Mouse (Mus musculus): Measurements from ENCODE around the gene Sh3gl2. TPM values are rescaled to one million over a fixed set of nuclear protein-coding genes. Genes with fewer than 3 reads are reported as not detected.
A peak's percentile ranks its signal among the peaks of the same experiment; 100 is the strongest.

Sh3gl2 gene
- polyA plus RNA-seq, 1 experiment from 2014 or later, result 68.1 TPM

DNA sequence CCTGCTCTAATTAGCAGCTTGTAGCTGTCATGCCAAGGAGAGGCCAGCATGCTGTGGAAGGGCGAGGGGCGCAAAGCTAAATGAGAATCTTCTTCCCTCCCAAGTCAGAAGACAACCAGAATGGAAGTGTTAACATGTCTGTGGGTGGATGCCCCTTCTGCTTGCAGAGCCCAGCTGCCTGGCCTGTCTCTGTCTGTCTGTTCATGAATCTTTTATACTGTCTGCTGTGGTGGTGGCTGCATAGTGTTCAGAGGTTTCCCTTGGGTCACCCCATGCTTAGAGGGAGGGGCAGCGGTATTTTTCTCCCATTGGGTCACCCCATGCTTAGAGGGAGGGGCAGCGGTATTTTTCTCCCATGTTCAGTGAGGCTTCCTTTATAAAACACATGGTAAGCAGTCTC, 68.0 kb downstream of the Sh3gl2 start:
- H3K4me1 ChIP-seq (replicated peaks), result peaks cover 19% of the 10 kb centered on the region
- no peaks in the 10 kb centered on the region for H3K27me3 ChIP-seq
- H3K36me3 ChIP-seq, result no peaks in the 10 kb centered on the region
- peak; percentile 75; the same call in 1 of the 2 replicates for ATAC-seq (ENCODE audit: low read depth)
- H3K9ac ChIP-seq, result no peak overlapping the region; the same call in 1 of the 2 replicates
- peak overlapping the region; percentile 46; the same call in 1 of the 2 replicates for H3K27ac ChIP-seq (replicated peaks)
- no peak overlapping the region for H3K4me3 ChIP-seq
- H3K4me2 ChIP-seq, result no peak overlapping the region
- WGBS, result 71% methylated on average over 4 of the region's 4 CpGs
- H3K9me3 ChIP-seq, result no peaks in the 10 kb centered on the region

GRCm38 (mm10) chr4:85273452-85273851, 68.5 kb downstream of the Sh3gl2 start:
- no peak for ATAC-seq (ENCODE audit: low read depth)
- Histone ChIP-seq H3K36me3 (no peaks in the 10 kb centered on the region), H3K9ac (no peak overlapping the region), H3K4me3 (no peak overlapping the region), H3K4me2 (no peak overlapping the region), H3K27me3 (no peaks in the 10 kb centered on the region), H3K9me3 (no peaks in the 10 kb centered on the region), H3K27ac (replicated peaks) (no peak overlapping the region; the same call in 1 of the 2 replicates), H3K4me1 (replicated peaks) (peaks cover 19% of the 10 kb centered on the region)
- WGBS, result 73% methylated on average over 3 of the region's 3 CpGs

GRCm38 (mm10) chr4:85283151-85283550, 78.2 kb downstream of the Sh3gl2 start:
- H3K27me3 ChIP-seq, result no peaks in the 10 kb centered on the region
- H3K4me3 ChIP-seq, result no peak overlapping the region
- WGBS, result 89% methylated on average over 9 of the region's 9 CpGs
- H3K9me3 ChIP-seq, result no peaks in the 10 kb centered on the region
- H3K4me2 ChIP-seq, result no peak overlapping the region
- H3K4me1 ChIP-seq (replicated peaks), result no peaks in the 10 kb centered on the region
- no peaks in the 10 kb centered on the region for H3K36me3 ChIP-seq
- no peak; the same call in 1 of the 2 replicates for ATAC-seq (ENCODE audit: low read depth)
- no peak overlapping the region for H3K27ac ChIP-seq (replicated peaks)
- H3K9ac ChIP-seq, result no peak overlapping the region

GRCm38 (mm10) chr4:85289990-85290389, 85.1 kb downstream of the Sh3gl2 start:
- Histone ChIP-seq H3K4me1 (replicated peaks) (no peaks in the 10 kb centered on the region), H3K27me3 (no peaks in the 10 kb centered on the region), H3K9me3 (no peaks in the 10 kb centered on the region), H3K36me3 (no peaks in the 10 kb centered on the region), H3K4me2 (no peak overlapping the region), H3K4me3 (no peak overlapping the region), H3K9ac (no peak overlapping the region), H3K27ac (replicated peaks) (no peak overlapping the region)
- ATAC-seq (ENCODE audit: low read depth), result no peak
- WGBS, result 88% methylated on average over 1 of the region's 1 CpGs

DNA sequence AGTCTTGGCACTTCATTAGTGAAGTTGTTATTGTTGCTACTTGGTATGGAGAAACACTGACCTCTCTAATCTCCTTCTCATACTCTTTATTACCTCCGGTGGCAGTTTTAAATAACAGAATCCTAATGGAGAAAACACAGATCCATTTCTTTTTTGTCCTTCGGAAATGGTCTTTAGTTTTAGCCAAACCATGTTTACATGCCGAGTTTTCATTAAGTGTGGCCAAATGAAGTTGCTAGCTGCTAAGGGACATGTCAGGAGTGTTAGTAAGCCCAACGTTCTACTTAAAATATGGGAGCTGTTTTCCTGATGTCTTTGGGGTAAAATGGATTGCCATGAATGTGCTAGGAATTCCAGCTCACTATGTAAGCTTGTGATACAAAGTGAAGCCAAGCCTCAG, 86.4 kb downstream of the Sh3gl2 start:
- no peak overlapping the region for H3K27ac ChIP-seq (replicated peaks)
- ATAC-seq (ENCODE audit: low read depth), result no peak
- H3K4me1 ChIP-seq (replicated peaks), result no peaks in the 10 kb centered on the region
- no peak overlapping the region for H3K4me3 ChIP-seq
- 88% methylated on average over 4 of the region's 4 CpGs for WGBS
- H3K27me3 ChIP-seq, result no peaks in the 10 kb centered on the region
- H3K9ac ChIP-seq, result no peak overlapping the region
- H3K9me3 ChIP-seq, result no peaks in the 10 kb centered on the region
- H3K36me3 ChIP-seq, result no peaks in the 10 kb centered on the region
- no peak overlapping the region for H3K4me2 ChIP-seq

DNA sequence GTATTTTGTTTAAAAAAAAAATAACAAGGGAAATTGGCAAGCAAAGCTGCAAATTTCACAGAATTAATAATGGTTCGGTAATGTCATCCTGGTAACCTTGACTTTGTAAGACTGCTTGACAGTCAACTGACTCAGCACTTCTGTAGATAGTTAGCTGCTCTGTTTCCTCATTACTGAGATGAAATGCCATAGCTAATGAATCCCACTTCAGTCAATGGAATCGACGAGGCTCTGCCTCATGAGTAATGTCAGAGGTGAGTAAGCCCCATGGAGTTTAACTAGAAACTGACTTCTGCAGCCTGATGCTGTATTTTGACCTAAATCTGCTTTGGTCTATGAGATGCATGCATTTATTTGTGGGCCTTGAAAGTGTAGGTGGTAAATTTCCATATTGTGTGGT, 88.4 kb downstream of the Sh3gl2 start:
- 76% methylated on average over 3 of the region's 3 CpGs for WGBS
- Histone ChIP-seq H3K27me3 (no peaks in the 10 kb centered on the region), H3K9ac (no peak overlapping the region), H3K9me3 (no peaks in the 10 kb centered on the region), H3K4me1 (replicated peaks) (no peaks in the 10 kb centered on the region), H3K27ac (replicated peaks) (no peak overlapping the region), H3K4me3 (no peak overlapping the region), H3K4me2 (no peak overlapping the region), H3K36me3 (no peaks in the 10 kb centered on the region)
- no peak for ATAC-seq (ENCODE audit: low read depth)

DNA sequence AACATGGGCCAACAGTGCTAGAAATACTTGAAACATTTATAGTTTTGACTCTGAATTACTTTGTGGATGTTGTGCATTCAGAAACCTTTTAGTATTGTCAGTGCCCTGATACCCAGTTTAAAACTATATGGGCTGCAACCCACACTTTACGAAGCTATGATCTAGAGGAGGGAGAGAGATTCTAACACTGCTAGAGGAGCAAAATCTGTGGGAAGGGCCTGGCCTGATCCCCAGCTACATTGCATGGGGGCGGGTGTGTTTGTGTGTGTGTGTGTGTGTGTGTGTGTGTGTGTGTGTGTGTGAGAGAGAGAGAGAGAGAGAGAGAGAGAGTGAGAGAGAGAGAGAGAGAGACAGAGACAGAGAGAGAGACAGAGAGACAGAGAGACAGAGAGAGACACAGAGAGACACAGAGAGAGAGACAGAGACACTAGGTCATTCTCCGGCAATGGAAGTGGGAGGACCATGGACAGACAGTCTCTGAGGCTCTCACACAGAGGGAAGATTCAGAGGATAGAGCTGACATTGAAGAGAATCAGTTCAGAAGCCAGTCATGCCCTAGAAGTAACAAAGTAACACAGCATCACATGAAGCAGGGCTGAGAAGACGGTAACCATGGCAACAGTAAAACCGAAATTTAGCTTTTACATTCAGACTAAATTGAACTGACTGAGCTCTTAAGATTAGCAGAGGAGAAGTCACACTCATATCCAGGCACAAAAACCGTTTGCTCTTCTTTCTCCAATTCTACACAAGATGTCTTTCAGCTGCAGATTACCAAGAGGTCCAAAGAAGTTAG, 95.9 kb downstream of the Sh3gl2 start:
- ATAC-seq (ENCODE audit: low read depth), result no peak
- no peak overlapping the region for H3K4me3 ChIP-seq
- peaks cover 5% of the 10 kb centered on the region; the same call in 1 of the 2 replicates for H3K4me1 ChIP-seq (replicated peaks)
- no peaks in the 10 kb centered on the region for H3K27me3 ChIP-seq
- H3K9ac ChIP-seq, result no peak overlapping the region
- H3K9me3 ChIP-seq, result no peaks in the 10 kb centered on the region
- 88% methylated on average over 6 of the region's 6 CpGs for WGBS
- no peaks in the 10 kb centered on the region for H3K36me3 ChIP-seq
- H3K4me2 ChIP-seq, result no peak overlapping the region
- no peak overlapping the region for H3K27ac ChIP-seq (replicated peaks)

DNA sequence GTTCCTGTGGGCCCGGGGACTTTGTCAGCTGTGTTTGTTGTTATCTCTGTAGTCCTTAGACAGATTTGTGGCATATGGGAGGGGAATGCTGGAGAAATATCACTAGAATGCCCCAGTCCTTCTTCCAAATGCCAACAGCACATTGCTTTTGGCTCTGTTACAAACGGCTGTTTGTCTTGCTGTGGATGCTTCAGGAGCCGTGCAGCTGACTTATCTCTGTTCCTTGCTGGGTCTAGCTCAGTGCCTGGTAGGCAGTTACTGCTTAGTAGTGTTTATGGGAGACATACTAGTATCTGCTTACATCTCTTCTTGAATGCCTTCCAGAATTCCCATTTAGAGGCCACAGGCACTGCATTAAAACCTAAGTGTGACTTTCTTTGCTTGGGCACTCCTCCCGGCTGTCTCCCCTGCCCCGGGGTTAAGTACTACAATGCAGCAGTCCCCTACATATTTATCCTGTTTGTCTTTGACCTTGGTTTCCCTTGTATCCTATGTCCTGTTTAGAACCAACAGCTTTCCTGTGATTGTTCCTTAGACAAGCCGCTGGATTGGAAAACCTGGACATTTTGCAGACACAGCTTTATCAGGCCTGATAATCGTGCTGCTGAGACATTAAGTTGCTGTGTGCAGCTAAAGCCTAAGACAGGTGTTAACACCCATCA, 101.1 kb downstream of the Sh3gl2 start:
- no peaks in the 10 kb centered on the region for H3K27me3 ChIP-seq
- H3K4me3 ChIP-seq, result no peak overlapping the region
- no peak overlapping the region for H3K9ac ChIP-seq
- H3K4me2 ChIP-seq, result no peak overlapping the region
- whole genome bisulfite sequencing, result 71% methylated on average over 7 of the region's 7 CpGs
- peaks cover 11% of the 10 kb centered on the region; the same call in 1 of the 2 replicates for H3K4me1 ChIP-seq (replicated peaks)
- H3K9me3 ChIP-seq, result no peaks in the 10 kb centered on the region
- H3K36me3 ChIP-seq, result no peaks in the 10 kb centered on the region
- no peak for ATAC-seq (ENCODE audit: low read depth)
- no peak overlapping the region for H3K27ac ChIP-seq (replicated peaks)

GRCm38 (mm10) chr4:85319092-85319491, 114.2 kb downstream of the Sh3gl2 start:
- H3K4me1 ChIP-seq (replicated peaks), result no peaks in the 10 kb centered on the region
- WGBS, result 40% methylated on average over 3 of the region's 3 CpGs
- H3K27ac ChIP-seq (replicated peaks), result no peak overlapping the region
- H3K4me2 ChIP-seq, result no peak overlapping the region
- H3K4me3 ChIP-seq, result no peak overlapping the region
- no peaks in the 10 kb centered on the region for H3K27me3 ChIP-seq
- no peaks in the 10 kb centered on the region for H3K36me3 ChIP-seq
- H3K9ac ChIP-seq, result no peak overlapping the region
- ATAC-seq (ENCODE audit: low read depth), result no peak
- no peaks in the 10 kb centered on the region for H3K9me3 ChIP-seq

DNA sequence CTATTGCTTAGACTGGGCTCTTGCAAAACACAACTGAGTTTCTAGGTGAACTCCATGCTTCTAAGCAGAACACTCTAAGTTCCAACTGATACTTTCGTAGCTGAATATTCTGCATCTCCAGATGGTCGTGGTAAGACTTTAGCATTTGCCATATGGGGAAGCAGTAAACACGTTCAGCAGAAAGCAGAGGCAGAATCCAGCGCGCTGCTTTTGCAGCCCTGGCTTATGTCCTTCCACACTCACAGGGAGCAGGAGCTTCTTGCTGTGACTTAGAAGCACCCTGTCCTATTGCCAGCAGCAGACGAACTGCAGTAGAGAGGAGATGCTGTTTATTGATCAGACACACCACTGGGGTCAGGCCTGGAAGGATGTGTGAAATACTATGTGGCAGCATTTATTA, 120.5 kb downstream of the Sh3gl2 start:
- Histone ChIP-seq H3K4me2 (no peak overlapping the region), H3K27me3 (no peaks in the 10 kb centered on the region), H3K9me3 (no peaks in the 10 kb centered on the region), H3K9ac (no peak overlapping the region), H3K4me1 (replicated peaks) (no peaks in the 10 kb centered on the region), H3K4me3 (no peak overlapping the region), H3K36me3 (no peaks in the 10 kb centered on the region), H3K27ac (replicated peaks) (no peak overlapping the region)
- WGBS, result 75% methylated on average over 6 of the region's 6 CpGs
- no peak for ATAC-seq (ENCODE audit: low read depth)

GRCm38 (mm10) chr4:85326052-85326451, 121.1 kb downstream of the Sh3gl2 start:
- no peak for ATAC-seq (ENCODE audit: low read depth)
- H3K9me3 ChIP-seq, result no peaks in the 10 kb centered on the region
- WGBS, result 83% methylated on average over 1 of the region's 1 CpGs
- H3K27me3 ChIP-seq, result no peaks in the 10 kb centered on the region
- no peaks in the 10 kb centered on the region for H3K4me1 ChIP-seq (replicated peaks)
- H3K4me2 ChIP-seq, result no peak overlapping the region
- H3K36me3 ChIP-seq, result no peaks in the 10 kb centered on the region
- no peak overlapping the region for H3K9ac ChIP-seq
- no peak overlapping the region for H3K27ac ChIP-seq (replicated peaks)
- H3K4me3 ChIP-seq, result no peak overlapping the region

DNA sequence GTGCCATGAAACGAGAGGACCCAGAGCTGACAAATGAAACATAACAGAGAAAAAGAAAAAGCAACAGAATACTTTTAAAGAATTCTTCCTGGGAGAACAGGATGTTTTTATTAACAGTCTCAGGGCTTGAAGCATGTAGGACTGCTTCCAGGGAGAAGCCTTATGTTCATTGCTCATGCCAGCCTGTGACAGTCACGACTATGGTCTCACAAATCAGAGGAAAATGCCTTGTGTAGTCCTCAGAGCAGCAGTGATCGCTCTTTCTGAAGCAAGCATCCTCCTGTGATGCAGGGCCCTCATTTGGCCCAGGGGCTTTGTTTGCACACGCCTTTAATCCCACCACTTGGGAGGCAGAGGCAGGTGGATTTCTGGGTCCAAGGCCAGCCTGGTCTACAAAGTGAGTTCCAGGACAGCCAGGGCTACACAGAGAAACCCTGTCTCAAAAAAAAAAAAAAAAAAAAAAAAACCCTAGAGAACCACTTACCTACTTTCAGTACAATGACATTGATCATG, 129.8 kb downstream of the Sh3gl2 start:
- no peak overlapping the region for H3K4me2 ChIP-seq
- ATAC-seq (ENCODE audit: low read depth), result no peak
- 79% methylated on average over 4 of the region's 4 CpGs for WGBS
- no peaks in the 10 kb centered on the region for H3K27me3 ChIP-seq
- no peak overlapping the region for H3K9ac ChIP-seq
- H3K9me3 ChIP-seq, result no peaks in the 10 kb centered on the region
- no peak overlapping the region for H3K27ac ChIP-seq (replicated peaks)
- no peak overlapping the region for H3K4me3 ChIP-seq
- no peaks in the 10 kb centered on the region for H3K4me1 ChIP-seq (replicated peaks)
- H3K36me3 ChIP-seq, result no peaks in the 10 kb centered on the region
